Mouse (Mus musculus): ENCODE measurements around the gene Theg.

DNA sequence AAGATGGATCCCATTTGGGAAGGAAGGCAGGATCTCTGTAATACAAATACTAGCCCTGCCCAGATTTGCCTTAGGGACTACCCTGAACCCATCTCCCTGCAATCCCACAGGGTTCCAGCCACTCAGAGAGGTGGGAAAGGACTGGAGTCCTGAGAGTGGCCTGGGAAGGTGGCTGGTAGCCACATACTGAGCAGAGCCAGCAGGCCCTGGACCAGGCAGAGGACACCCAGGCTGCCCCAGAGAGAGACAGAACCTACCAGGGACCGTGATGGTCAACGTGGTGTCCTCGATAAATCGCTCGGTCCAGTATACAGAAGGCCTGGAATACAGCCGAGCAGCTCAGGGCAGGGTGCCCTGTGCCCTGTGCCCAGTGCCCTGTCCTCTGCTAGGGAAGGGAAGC lies 2.0 kb downstream of the Theg start:
- TF ChIP-seq CTCF (conservative IDR thresholded peaks at IDR 0.05; ENCODE audit: low read length) (no peak), POU5F1 (IDR thresholded peaks at IDR 0.05; ENCODE audit: borderline replicate concordance, low read length) (no peak), NANOG (IDR thresholded peaks at IDR 0.05; ENCODE audit: borderline replicate concordance, low read length) (no peak)
